Mouse (Mus musculus) regulatory T cell (primary cell): ENCODE data around the gene Fbxl13.

Source experiments
- in situ Hi-C: fragments of 300-600 bp; cut with MboI, MseI; formaldehyde crosslinking; loops from one replicate; pipeline ENCODE4 v1.15.1; 2025; ENCODE audit warnings: high pct_unique_total_duplicates

The Fbxl13 gene

DNA sequence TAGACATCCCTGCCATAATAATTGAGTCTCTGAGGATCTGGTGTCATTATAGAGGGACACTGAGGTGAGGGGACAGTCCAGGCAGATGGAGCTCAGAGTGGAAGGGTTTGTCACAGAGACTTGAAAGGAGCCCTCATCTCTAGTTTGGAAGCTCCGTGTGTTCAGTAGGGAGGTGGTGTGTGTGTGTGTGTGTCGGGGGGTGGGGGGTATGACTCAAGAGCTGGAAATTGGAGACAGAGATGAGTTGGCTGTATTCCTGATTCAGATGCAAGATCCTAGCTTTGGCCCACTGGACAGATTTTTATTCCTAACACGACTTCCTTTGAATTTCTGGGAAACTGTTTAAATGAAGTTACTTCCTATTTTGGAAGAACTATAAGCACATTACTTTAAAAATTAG, 158.1 kb downstream of the Fbxl13 start:
- in situ Hi-C loops: no loop called here

DNA sequence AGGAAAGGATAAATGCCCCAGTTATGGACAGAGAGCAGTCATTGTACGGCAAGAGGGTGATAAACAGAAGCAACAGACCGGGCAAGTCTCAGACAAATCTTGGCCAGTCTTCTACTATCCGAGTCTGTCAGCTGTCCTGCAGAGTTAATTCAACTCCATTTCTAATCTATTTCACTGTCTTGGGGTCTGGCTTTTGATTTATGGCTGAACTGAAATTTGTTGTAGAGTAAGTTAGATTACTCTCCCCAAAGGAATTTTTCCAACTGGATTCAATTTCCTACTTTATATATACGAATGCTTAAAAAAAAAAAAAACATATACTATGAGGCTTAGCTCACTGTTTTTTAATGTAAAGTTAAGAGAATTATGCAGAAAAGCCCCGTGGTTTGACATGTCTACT, 158.6 kb downstream of the Fbxl13 start:
- in situ Hi-C loops: no loop called here

DNA sequence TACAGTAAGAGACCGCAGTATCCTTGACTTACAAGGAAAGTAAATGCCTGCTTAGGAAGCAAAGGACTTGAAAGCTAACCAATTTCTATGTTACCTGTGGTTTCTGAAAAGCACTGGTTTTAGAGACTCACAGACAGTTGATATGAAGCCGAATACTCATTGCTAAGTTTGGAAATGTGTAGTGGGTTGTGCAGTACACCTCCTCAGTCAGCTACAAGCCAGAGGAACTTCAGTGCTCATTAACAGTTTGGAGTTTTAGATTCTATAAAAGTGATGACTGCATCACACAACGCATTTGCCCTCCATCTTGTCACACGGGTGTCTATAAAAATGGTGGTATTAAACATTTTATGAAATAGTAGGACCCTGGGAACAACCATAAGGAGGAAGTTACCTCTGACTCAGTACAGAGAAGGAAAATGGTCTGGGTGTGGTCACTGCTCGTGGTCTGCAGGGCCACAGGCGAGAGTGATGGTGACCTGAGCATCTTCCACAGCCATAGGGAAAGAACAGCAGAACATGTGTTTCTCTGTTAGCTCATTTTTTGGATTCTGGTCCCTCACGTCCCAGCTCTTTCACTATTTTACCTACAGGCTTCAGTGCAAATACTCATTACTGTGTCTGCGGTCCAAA, 160.1 kb downstream of the Fbxl13 start:
- in situ Hi-C loops: no loop called here

DNA sequence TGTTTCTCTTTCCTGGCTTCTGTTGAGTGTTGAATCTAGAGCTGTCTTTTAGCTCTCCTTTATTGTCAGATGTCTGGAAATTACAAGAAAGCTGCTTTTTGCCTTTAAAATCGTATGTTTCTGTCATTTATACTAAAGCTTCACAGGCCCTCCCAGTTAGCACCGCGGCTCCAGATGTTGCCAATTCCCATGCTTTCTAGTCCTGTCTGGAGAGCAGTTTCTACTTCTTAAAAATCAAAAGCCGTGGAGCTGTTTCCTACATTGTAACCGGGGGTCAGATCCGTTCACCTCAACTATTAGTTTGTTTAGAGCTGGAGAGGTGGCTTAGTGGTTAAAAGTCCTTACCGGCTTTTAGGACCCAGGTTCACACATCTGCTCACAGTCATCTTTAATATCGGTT, 162.2 kb downstream of the Fbxl13 start:
- in situ Hi-C loops: no loop called here

DNA sequence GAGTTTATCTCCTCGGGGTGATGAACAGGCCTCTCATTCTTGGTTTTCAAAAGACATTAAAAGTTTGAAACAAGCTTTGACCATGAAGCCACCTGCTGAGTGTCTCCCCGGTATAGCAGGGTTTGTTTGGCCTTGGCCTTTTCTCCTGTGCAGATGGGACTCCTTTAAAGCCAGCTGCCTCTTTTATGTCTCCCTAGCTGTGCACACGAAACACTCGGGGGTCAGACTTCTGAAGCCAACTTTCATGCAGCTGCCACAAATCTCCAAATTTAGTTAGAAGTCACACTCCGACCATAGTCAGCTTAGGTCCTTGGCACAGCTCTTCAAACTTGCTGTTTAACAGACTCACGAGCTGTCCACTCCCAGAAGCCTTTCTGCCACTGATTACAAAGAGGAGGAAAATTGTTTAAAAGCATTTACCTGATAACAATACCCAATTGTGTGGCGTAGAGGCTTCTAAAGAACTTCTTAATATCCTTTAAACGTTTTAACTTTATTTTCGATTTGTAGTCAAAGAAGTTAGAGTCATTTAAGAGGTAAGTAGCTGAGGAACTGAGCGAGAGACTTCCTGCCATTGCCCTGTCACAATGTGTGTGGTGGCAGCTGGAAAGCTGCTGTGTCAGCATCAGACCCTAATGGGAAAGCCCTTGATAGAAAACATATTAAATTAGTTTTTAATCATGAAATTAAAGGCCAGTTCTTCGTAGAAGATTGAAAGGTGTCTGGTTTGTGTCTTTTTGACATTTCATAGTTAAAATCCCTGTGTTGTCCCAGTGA, 162.8 kb downstream of the Fbxl13 start:
- in situ Hi-C loops: no loop called here

DNA sequence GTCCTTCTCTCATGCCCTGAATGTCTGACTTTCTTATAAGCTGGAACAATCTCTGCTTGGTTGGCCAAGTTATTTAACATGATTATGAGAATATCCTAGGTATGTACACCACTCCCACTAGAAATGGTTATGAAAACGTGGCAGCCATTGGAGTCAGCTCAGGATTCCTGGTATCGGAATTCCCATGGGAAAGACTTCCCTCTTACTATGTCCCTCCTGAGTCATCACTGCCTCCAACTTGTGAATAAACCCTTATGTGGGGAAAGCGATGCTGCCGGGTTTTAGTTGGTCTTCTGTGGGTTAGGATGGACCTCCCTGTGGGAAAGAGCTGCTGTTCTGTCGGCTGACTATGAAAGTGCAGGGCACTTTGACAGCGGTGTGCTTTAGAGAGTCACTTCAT, 163.9 kb downstream of the Fbxl13 start:
- in situ Hi-C loops: no loop called here

DNA sequence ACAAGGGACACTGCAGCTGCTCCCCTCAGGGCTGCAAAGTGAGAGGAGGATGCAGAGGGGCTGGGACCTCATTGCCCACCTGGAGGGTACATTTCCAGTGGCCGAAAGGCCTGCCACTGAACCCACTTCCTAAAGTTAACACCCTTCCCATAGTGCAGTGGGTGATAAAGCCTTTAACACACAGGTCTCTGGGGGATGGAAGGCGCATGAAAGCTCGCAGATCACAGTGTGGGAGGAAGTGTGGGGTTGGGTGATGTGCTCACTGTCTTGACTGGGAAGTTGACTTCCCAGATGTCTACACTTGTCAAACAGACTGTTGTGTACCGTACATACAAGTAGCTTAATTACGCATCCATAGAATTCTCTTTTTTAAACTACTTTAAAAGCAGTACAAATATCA, 165.7 kb downstream of the Fbxl13 start:
- in situ Hi-C loops: loop anchor here (10.0 kb wide), 1 partner anchor 1055 kb away; no protein-coding TSS in a partner anchor

DNA sequence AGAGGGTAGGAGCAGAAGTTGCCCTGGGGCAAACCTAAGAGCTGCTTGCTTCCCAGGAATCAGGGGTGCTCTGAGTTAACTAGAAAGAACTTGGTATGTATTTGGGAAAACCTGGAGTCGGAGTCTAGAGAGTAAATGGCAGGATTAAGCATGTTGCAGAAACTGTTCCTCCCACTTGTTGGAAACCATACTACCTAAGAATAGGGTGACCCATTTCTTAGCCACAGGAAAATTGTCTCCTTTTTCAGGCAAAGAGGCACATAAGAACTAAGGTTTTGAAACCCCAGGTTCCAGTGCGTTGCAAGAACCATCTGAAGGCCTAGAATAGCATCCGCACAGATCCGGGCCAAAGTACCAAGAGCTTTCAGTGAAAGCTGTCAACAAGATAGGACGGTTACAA, 167.0 kb downstream of the Fbxl13 start:
- in situ Hi-C loops: loop anchor here (10.0 kb wide), 1 partner anchor 1054 kb away; no protein-coding TSS in a partner anchor

DNA sequence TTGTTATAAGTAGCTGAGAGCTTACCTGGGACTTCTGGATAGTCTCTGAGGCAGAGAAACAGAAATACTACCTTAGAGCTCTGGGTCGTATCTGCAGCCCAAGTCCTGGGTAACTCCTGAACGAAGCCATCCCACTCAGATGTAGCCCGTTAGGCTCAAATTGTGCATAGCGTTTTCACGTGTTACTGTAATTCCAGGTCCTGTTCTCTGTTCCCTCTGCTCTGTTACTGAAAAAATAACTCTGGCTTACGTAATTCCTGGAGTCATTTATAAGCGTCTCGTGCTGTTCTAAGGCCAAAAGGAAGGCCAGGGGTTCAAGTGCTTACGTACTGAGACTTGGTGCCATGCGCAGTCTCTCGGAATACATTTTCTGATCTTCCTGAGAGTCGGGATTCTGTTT, 177.3 kb downstream of the Fbxl13 start:
- in situ Hi-C loops: no loop called here

DNA sequence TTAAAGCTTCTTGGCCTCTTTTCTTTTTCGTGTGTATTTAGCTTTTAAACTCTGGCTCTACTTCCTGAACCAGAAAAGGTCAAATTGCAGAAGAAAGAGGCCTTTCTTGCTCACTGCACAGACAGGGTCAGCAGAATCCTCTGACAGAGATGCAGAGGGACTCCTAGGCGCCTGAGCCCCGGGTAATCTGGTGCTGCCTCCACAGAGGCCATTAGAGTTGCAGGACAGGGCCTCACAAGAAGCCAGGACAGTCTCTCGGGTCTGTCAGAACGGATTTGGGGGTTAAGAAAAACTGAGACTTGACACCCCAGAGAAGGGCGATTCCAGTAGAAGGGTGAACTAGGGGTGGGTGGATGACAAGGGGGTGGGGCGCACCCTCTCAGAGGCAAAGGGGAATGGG, 178.0 kb downstream of the Fbxl13 start:
- in situ Hi-C loops: no loop called here

DNA sequence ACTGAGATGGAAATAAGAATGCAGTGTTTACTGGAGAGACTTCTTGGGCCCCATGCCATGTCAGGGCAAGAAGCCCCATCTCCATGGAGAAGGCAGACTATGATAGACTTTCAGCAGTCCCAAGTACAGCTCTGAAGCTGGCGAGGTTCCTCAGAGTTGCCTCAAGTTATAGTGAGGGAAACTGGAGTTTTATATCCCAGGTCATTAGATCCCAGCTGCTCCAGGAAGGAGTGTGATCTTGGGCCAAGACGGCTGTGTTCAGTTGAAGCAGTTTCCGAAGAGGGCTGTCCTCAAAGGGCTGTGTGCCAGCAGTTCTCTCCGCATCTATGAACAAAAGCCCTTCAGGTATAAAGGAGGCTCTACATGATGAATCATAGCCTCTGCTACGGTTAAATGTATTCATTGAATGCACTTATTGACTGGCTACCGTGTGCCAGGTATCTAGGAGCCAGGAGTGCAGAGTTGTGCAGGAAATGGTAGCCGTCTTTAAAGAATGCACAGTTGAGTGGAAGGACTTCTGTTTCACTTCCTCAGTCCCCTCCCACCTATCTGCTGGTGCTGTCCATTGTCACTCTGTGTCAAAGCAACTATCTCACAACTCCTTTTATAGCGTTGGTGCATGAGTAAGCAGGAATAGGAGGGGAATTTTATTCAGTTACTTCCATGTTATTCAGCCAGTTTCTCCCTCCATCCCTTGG, 204.5 kb downstream of the Fbxl13 start:
- in situ Hi-C loops: no loop called here

DNA sequence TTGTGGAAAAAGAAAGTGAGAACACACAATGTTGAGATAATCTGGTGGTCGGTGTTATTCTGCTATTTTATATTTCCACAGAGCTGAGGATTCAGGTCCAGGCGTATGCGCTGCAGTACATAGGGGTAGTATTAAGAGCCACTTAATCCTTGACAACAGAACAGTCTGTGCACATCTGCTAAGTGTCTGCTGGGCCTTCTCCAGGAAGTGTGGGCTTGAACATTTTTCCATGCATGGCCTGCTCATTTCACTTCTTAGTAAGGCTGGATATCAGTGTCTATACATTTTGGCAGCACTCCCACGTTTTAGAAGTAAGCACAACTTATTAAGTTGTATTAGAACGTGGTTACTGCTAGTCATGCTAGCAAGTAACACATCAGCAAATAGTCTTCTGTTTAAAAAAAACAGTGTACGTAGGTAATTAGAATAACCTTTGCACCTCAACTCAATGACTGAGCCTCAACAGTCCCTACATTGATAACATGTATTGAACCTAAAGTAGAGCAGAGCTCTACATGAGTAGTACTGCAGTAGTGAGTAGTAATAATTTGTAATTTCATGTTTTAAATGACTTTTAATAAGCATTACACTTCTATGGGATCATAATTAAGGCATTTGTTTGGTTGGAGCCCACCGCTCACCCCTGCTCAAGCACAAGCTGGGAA, 205.9 kb downstream of the Fbxl13 start:
- in situ Hi-C loops: no loop called here

DNA sequence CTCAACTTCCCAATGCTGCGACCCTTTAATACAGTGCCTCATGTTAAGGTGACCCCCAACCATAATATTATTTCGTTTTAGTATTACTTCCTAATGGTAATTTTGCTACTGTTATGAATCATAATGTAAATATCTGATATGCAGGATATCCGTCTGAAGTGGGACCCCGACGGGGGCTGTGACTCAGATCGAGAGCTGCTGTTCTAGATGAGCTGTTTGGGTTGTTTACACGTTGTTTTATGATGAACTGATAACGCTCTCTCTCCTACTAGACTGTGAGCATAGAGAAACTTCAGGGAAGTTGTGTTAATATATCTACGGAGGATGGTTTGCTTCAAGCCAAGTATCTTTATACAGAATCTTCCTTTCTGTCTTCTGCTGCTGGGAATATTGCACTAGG, 207.0 kb downstream of the Fbxl13 start:
- in situ Hi-C loops: no loop called here

DNA sequence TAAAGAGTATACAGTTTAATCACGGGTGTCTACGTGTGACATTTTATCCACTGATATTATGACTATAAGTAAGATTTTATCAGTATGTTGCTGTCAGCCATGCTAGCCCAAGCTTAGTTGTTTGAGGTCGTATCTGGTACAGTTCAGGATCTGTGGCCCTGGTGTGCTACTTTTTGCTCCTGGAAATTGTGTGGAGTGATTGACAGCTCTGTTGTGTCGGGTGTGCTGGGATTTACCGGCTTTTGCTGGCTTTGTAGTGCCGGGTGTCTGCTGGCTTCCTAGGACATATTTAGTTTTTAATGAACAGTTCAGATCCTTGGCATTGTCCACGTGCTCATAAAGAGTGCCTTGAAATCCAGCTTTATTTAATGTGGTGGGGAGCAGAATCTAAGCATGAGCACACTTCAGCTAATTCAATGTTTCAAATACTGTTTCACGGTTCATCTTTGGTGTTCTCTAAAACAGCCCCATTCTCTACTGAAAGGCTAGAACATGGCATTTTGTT, 208.9 kb downstream of the Fbxl13 start:
- in situ Hi-C loops: no loop called here

DNA sequence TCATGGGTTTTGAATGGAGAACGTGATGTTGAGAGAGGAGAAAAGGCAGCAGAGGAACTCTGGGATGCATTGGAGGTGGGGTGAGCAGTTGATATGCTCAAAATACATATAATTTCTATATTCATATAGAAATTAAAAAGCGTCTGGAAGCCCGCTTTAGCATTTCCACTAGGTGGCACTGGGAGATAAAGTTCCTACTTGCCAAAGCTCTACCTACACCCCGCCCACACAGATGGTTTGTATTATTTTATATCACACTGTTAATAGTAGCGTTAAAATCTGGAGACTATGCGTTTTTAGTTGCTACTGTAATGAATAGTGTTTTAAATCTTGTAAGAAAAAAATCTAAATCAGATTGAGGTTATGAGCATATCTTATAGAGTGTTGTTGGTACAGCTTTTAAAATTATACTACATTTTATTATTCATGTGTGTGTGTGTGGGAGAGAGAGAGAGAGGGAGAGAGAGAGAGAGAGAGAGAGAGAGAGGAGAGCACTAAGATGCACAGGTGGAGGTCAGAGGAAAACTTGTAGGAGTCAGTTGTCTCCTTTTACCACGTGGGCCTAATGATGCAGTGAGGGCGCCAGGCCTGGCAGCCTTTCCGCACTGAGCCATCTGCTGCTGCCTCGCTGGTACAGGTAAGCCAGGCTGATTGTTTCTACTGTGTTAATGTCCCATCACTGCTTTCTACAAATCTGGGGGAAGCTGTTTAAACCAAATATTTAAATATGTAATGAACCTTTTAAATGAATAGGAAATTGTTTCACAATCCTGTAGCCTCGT, 211.1 kb downstream of the Fbxl13 start:
- in situ Hi-C loops: no loop called here
